Mouse (Mus musculus): ENCODE results near the gene Kcnq4.

Kcnq4 gene

GRCm38 (mm10) chr4:120747941-120748866 is at the start of gene Kcnq4:
Gene Kcnq4 (minus strand): TSS chr4:120748612.
- no peak for DNase-seq (ENCODE audit: low read depth in 2 of 2, low spot score in 2 of 2)

- no peak for DNase-seq (ENCODE audit: low read depth in 2 of 2, low spot score in 2 of 2)
Observed at GRCm38 (mm10) chr4:120796687-120797086, 48.3 kb upstream of the Kcnq4 start.

GRCm38 (mm10) chr4:120795646-120796045 is 47.2 kb upstream of the Kcnq4 start:
- DNase-seq (ENCODE audit: low read depth in 2 of 2, low spot score in 2 of 2): no peak

- no peak for DNase-seq (ENCODE audit: low read depth in 2 of 2, low spot score in 2 of 2)
Observed at GRCm38 (mm10) chr4:120792918-120793317, 44.5 kb upstream of the Kcnq4 start.

- no peak for DNase-seq (ENCODE audit: low read depth in 2 of 2, low spot score in 2 of 2)
Observed at GRCm38 (mm10) chr4:120790027-120790426, 41.6 kb upstream of the Kcnq4 start.

GRCm38 (mm10) chr4:120755801-120756200 is 7.4 kb upstream of the Kcnq4 start:
- no peak for DNase-seq (ENCODE audit: low read depth in 2 of 2, low spot score in 2 of 2)

- DNase-seq (ENCODE audit: low read depth in 2 of 2, low spot score in 2 of 2): peak; percentile 29 to 48
Observed at GRCm38 (mm10) chr4:120755299-120755698, 6.9 kb upstream of the Kcnq4 start.

- no peak for DNase-seq (ENCODE audit: low read depth in 2 of 2, low spot score in 2 of 2)
Observed at GRCm38 (mm10) chr4:120749601-120750000, 1.2 kb upstream of the Kcnq4 start.

- DNase-seq (ENCODE audit: low read depth in 2 of 2, low spot score in 2 of 2): no peak
Observed at GRCm38 (mm10) chr4:120747243-120747792, 1.1 kb downstream of the Kcnq4 start.

- no peak for DNase-seq (ENCODE audit: low read depth in 2 of 2, low spot score in 2 of 2)
Observed at GRCm38 (mm10) chr4:120746552-120747150, 1.8 kb downstream of the Kcnq4 start.

- no peak for DNase-seq (ENCODE audit: low read depth in 2 of 2, low spot score in 2 of 2)
Observed at GRCm38 (mm10) chr4:120745731-120746551, 2.5 kb downstream of the Kcnq4 start.

- DNase-seq (ENCODE audit: low read depth in 2 of 2, low spot score in 2 of 2): no peak
Observed at GRCm38 (mm10) chr4:120743636-120744035, 4.8 kb downstream of the Kcnq4 start.

- DNase-seq (ENCODE audit: low read depth in 2 of 2, low spot score in 2 of 2): no peak
Observed at GRCm38 (mm10) chr4:120741303-120741702, 7.1 kb downstream of the Kcnq4 start.

GRCm38 (mm10) chr4:120734012-120734622 is 14.3 kb downstream of the Kcnq4 start:
- DNase-seq (ENCODE audit: low read depth in 2 of 2, low spot score in 2 of 2): no peak

GRCm38 (mm10) chr4:120732737-120733136 is 15.7 kb downstream of the Kcnq4 start:
- DNase-seq (ENCODE audit: low read depth in 2 of 2, low spot score in 2 of 2): no peak

- peak in 1 of 2 experiments; percentile 25 for DNase-seq (ENCODE audit: low read depth in 2 of 2, low spot score in 2 of 2)
Observed at GRCm38 (mm10) chr4:120731030-120731644, 17.3 kb downstream of the Kcnq4 start.

- DNase-seq (ENCODE audit: low read depth in 2 of 2, low spot score in 2 of 2): no peak
Observed at GRCm38 (mm10) chr4:120730574-120730973, 17.8 kb downstream of the Kcnq4 start.

- DNase-seq (ENCODE audit: low read depth in 2 of 2, low spot score in 2 of 2): no peak
Observed at GRCm38 (mm10) chr4:120730146-120730545, 18.3 kb downstream of the Kcnq4 start.

GRCm38 (mm10) chr4:120729441-120729840 is 19.0 kb downstream of the Kcnq4 start:
- DNase-seq (ENCODE audit: low read depth in 2 of 2, low spot score in 2 of 2): no peak

GRCm38 (mm10) chr4:120727842-120728241 is 20.6 kb downstream of the Kcnq4 start:
- no peak for DNase-seq (ENCODE audit: low read depth in 2 of 2, low spot score in 2 of 2)

Data from CD8-positive naive resting alpha-beta T cell, adult 2 months (primary cell).